Mouse (Mus musculus) kidney, adult 2 months (tissue): ENCODE measurements at regions not wholly inside any gene's neighbourhood (a gene's known extent, or its start where the extent isn't known, plus 50 kb on each side); places are given as distances from the start of the nearest gene placed in this dataset.

Source experiments
- CTCF ChIP-seq: fragments of 200-500 bp; conservative IDR thresholded peaks from 2 replicates; pipeline ENCODE4 v1.5.1; 2011; ENCODE audit warnings: low read depth, mild to moderate bottlenecking, control low read depth, low read length, moderate library complexity, mixed read lengths; ENCODE audit not compliant: insufficient read depth, insufficient read length
- POLR2A ChIP-seq: fragments of 200-500 bp; IDR thresholded peaks from one replicate; pipeline ENCODE4 v1.6.1; 2011; ENCODE audit warnings: low read depth, low read length, control low read depth

GRCm38 (mm10) chr1:121773988-121774387 lies 206.2 kb upstream of the Ddx18 start:
- TF ChIP-seq POLR2A, result no peak
- TF ChIP-seq CTCF, result no peak
